Mouse (Mus musculus): ENCODE data around the gene Bcas1.

DNA sequence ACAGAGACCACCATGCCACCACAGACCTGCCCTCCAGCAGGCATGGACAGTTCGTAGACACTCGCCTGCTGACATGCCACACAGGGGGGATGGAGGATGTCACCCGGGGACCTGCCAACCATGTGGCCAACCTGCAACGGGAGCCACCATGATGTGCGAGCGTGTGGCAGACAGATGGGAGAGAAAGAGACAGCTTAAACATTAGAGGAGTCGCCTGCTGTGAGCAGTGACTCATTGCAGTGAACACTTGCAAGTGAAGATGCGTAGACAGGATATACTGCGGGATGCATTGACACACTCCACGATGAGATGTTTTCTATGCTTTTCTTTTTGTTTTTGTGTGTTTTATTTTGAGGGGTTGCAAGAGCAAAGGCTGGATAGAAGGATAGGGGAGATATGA is 20.0 kb upstream of the Bcas1 start:
- no peak for TF ChIP-seq CTCF (IDR thresholded peaks at IDR 0.05; ENCODE audit: low read depth)
- no peak for TF ChIP-seq EP300 (IDR thresholded peaks at IDR 0.05; ENCODE audit: low read depth)
